Mouse (Mus musculus): ENCODE results near the gene Ccdc12. TPM values are rescaled to one million over a fixed set of nuclear protein-coding genes. Genes with fewer than 3 reads are reported as not detected.

Gene Ccdc12
- polyA plus RNA-seq, 1 experiment from 2014 or later = 157 TPM

- Histone ChIP-seq H3K9me3 (replicated peaks) (no peaks in the 10 kb centered on the region), H3K4me1 (no peaks in the 10 kb centered on the region), H3K4me2 (no peak overlapping the region), H3K36me3 (peaks cover 54% of the 10 kb centered on the region), H3K27ac (no peak overlapping the region), H3K4me3 (replicated peaks) (no peak overlapping the region), H3K27me3 (no peaks in the 10 kb centered on the region), H3K9ac (no peak overlapping the region)
- no peak for ATAC-seq (replicated peaks; ENCODE audit: low FRiP score)
- WGBS = 96% methylated on average over 5 of the region's 5 CpGs
Measured at GRCm38 (mm10) chr9:110696427-110696826, 40.1 kb downstream of the Ccdc12 start.

- Histone ChIP-seq H3K4me1 (no peaks in the 10 kb centered on the region), H3K4me3 (replicated peaks) (no peak overlapping the region), H3K9ac (no peak overlapping the region), H3K27me3 (no peaks in the 10 kb centered on the region), H3K4me2 (no peak overlapping the region), H3K27ac (no peak overlapping the region), H3K9me3 (replicated peaks) (no peaks in the 10 kb centered on the region), H3K36me3 (peaks cover 56% of the 10 kb centered on the region)
- 84% methylated on average over 3 of the region's 3 CpGs for WGBS
- no peak for ATAC-seq (replicated peaks; ENCODE audit: low FRiP score)
Measured at GRCm38 (mm10) chr9:110697465-110697864, 41.2 kb downstream of the Ccdc12 start.

- 93% methylated on average over 3 of the region's 3 CpGs for WGBS
- no peak overlapping the region for H3K27ac ChIP-seq
- H3K4me2 ChIP-seq = no peak overlapping the region
- no peaks in the 10 kb centered on the region for H3K4me1 ChIP-seq
- ATAC-seq (replicated peaks; ENCODE audit: low FRiP score) = no peak
- H3K4me3 ChIP-seq (replicated peaks) = no peak overlapping the region
- H3K9ac ChIP-seq = no peak overlapping the region
- no peaks in the 10 kb centered on the region for H3K27me3 ChIP-seq
- H3K36me3 ChIP-seq = peaks cover 38% of the 10 kb centered on the region
- no peaks in the 10 kb centered on the region for H3K9me3 ChIP-seq (replicated peaks)
Measured at GRCm38 (mm10) chr9:110699574-110699973, 43.3 kb downstream of the Ccdc12 start.

- Histone ChIP-seq H3K4me1 (no peaks in the 10 kb centered on the region), H3K27me3 (no peaks in the 10 kb centered on the region), H3K9ac (no peak overlapping the region), H3K4me2 (no peak overlapping the region), H3K9me3 (replicated peaks) (no peaks in the 10 kb centered on the region), H3K36me3 (peaks cover 25% of the 10 kb centered on the region), H3K27ac (no peak overlapping the region), H3K4me3 (replicated peaks) (no peak overlapping the region)
- WGBS = 73% methylated on average over 12 of the region's 12 CpGs
- no peak for ATAC-seq (replicated peaks; ENCODE audit: low FRiP score)
Measured at GRCm38 (mm10) chr9:110701114-110702032, 45.1 kb downstream of the Ccdc12 start.

- no peak for ATAC-seq (replicated peaks; ENCODE audit: low FRiP score)
- 88% methylated on average over 1 of the region's 1 CpGs for WGBS
Measured at GRCm38 (mm10) chr9:110702848-110703247, 46.5 kb downstream of the Ccdc12 start.

GRCm38 (mm10) chr9:110703951-110704350 is 47.6 kb downstream of the Ccdc12 start:
- 77% methylated on average over 6 of the region's 6 CpGs for WGBS
- no peak overlapping the region for H3K4me2 ChIP-seq

More at GRCm38 (mm10) chr9:110702848-110703247, 46.5 kb downstream of the Ccdc12 start:
- H3K4me1 ChIP-seq = no peaks in the 10 kb centered on the region
- H3K4me2 ChIP-seq = no peak overlapping the region
- no peaks in the 10 kb centered on the region for H3K9me3 ChIP-seq (replicated peaks)
- H3K27me3 ChIP-seq = no peaks in the 10 kb centered on the region
- no peak overlapping the region for H3K27ac ChIP-seq
- H3K4me3 ChIP-seq (replicated peaks) = no peak overlapping the region
- peaks cover 15% of the 10 kb centered on the region for H3K36me3 ChIP-seq
- H3K9ac ChIP-seq = no peak overlapping the region

GRCm38 (mm10) chr9:110706784-110707183 is 50.5 kb downstream of the Ccdc12 start:
- Histone ChIP-seq H3K9ac (no peak overlapping the region), H3K4me2 (no peak overlapping the region), H3K27ac (no peak overlapping the region), H3K36me3 (peaks cover 30% of the 10 kb centered on the region), H3K4me3 (replicated peaks) (no peak overlapping the region), H3K4me1 (peaks cover 11% of the 10 kb centered on the region; the same call in 1 of the 2 replicates), H3K27me3 (no peaks in the 10 kb centered on the region), H3K9me3 (replicated peaks) (no peaks in the 10 kb centered on the region)
- no peak for ATAC-seq (replicated peaks; ENCODE audit: low FRiP score)
- 80% methylated on average over 5 of the region's 5 CpGs for WGBS

More at GRCm38 (mm10) chr9:110703951-110704350, 47.6 kb downstream of the Ccdc12 start:
- no peak for ATAC-seq (replicated peaks; ENCODE audit: low FRiP score)
- Histone ChIP-seq H3K36me3 (peaks cover 19% of the 10 kb centered on the region), H3K27me3 (no peaks in the 10 kb centered on the region), H3K9ac (no peak overlapping the region), H3K27ac (no peak overlapping the region), H3K9me3 (replicated peaks) (no peaks in the 10 kb centered on the region), H3K4me1 (no peaks in the 10 kb centered on the region), H3K4me3 (replicated peaks) (no peak overlapping the region)

GRCm38 (mm10) chr9:110709640-110710258 is 53.4 kb downstream of the Ccdc12 start:
- peaks cover 11% of the 10 kb centered on the region; the same call in 1 of the 2 replicates for H3K4me1 ChIP-seq
- no peak overlapping the region for H3K27ac ChIP-seq
- no peaks in the 10 kb centered on the region for H3K9me3 ChIP-seq (replicated peaks)
- H3K9ac ChIP-seq = 0 out of 2 replicates have a peak overlapping the region, but pooled peaks have one; percentile 26
- no peaks in the 10 kb centered on the region for H3K27me3 ChIP-seq
- H3K4me3 ChIP-seq (replicated peaks) = peak overlapping the region; percentile 27
- H3K36me3 ChIP-seq = peaks cover 47% of the 10 kb centered on the region
- WGBS = 35% methylated on average over 5 of the region's 5 CpGs
- ATAC-seq (replicated peaks; ENCODE audit: low FRiP score) = peak; percentile 79
- H3K4me2 ChIP-seq = peak overlapping the region; percentile 44

- Histone ChIP-seq H3K27ac (no peak overlapping the region), H3K9ac (no peak overlapping the region), H3K4me2 (no peak overlapping the region), H3K4me3 (replicated peaks) (no peak overlapping the region), H3K27me3 (no peaks in the 10 kb centered on the region), H3K4me1 (peaks cover 11% of the 10 kb centered on the region; the same call in 1 of the 2 replicates), H3K36me3 (peaks cover 55% of the 10 kb centered on the region), H3K9me3 (replicated peaks) (no peaks in the 10 kb centered on the region)
- ATAC-seq (replicated peaks; ENCODE audit: low FRiP score) = no peak
- WGBS = 95% methylated on average over 1 of the region's 1 CpGs
Measured at GRCm38 (mm10) chr9:110711532-110711931, 55.2 kb downstream of the Ccdc12 start.

GRCm38 (mm10) chr9:110711996-110712395 is 55.7 kb downstream of the Ccdc12 start:
- no peak overlapping the region for H3K4me3 ChIP-seq (replicated peaks)
- H3K4me1 ChIP-seq = peaks cover 11% of the 10 kb centered on the region; the same call in 1 of the 2 replicates
- no peak overlapping the region for H3K9ac ChIP-seq
- H3K27me3 ChIP-seq = no peaks in the 10 kb centered on the region
- WGBS = 93% methylated on average over 6 of the region's 6 CpGs
- H3K36me3 ChIP-seq = peaks cover 55% of the 10 kb centered on the region
- no peaks in the 10 kb centered on the region for H3K9me3 ChIP-seq (replicated peaks)
- H3K4me2 ChIP-seq = no peak overlapping the region
- no peak overlapping the region for H3K27ac ChIP-seq
- no peak for ATAC-seq (replicated peaks; ENCODE audit: low FRiP score)

GRCm38 (mm10) chr9:110712545-110712944 is 56.2 kb downstream of the Ccdc12 start:
- H3K9ac ChIP-seq = no peak overlapping the region
- 88% methylated on average over 4 of the region's 4 CpGs for WGBS
- no peak overlapping the region for H3K4me3 ChIP-seq (replicated peaks)
- H3K4me2 ChIP-seq = no peak overlapping the region
- ATAC-seq (replicated peaks; ENCODE audit: low FRiP score) = no peak
- H3K27me3 ChIP-seq = no peaks in the 10 kb centered on the region
- peaks cover 11% of the 10 kb centered on the region; the same call in 1 of the 2 replicates for H3K4me1 ChIP-seq
- H3K36me3 ChIP-seq = peaks cover 55% of the 10 kb centered on the region
- no peak overlapping the region for H3K27ac ChIP-seq
- H3K9me3 ChIP-seq (replicated peaks) = no peaks in the 10 kb centered on the region

- no peak for ATAC-seq (replicated peaks; ENCODE audit: low FRiP score)
- H3K9ac ChIP-seq = no peak overlapping the region
- H3K4me1 ChIP-seq = peaks cover 11% of the 10 kb centered on the region; the same call in 1 of the 2 replicates
- H3K4me2 ChIP-seq = no peak overlapping the region
- H3K36me3 ChIP-seq = peaks cover 55% of the 10 kb centered on the region
- no peak overlapping the region for H3K4me3 ChIP-seq (replicated peaks)
- no peaks in the 10 kb centered on the region for H3K27me3 ChIP-seq
- no peak overlapping the region for H3K27ac ChIP-seq
- 76% methylated on average over 1 of the region's 1 CpGs for WGBS
- no peaks in the 10 kb centered on the region for H3K9me3 ChIP-seq (replicated peaks)
Measured at GRCm38 (mm10) chr9:110713389-110713788, 57.1 kb downstream of the Ccdc12 start.

Measured in kidney, embryonic 15.5 days (tissue).